Comparison of ENCODE assay signal across 9 mouse cellular contexts in genomic region chr5:35673086-35673485, GRCm38 (mm10). TPM values are rescaled to one million over a fixed set of nuclear protein-coding genes. Genes with fewer than 3 reads are reported as not detected.
A peak's percentile ranks its signal among the peaks of the same experiment; 100 is the strongest.
DNase-seq lines count a peak whose midpoint lies in the region; ATAC-seq and TF ChIP-seq lines count a peak whose summit lies in the region.
"Had no signal": no experiment of that assay in that cellular context is flagged by ENCODE, and none has a peak within 500 bp of the region (broad histone marks: within the 10 kb centered on the region; RNA-seq: fewer than 3 reads in every experiment).

No protein-coding gene starts in this region.

- peak overlapping the region; percentile 49 for H3K27ac ChIP-seq in midbrain, embryonic 10.5 days (replicated peaks)
- no peak overlapping the region for H3K27ac ChIP-seq in midbrain, embryonic 16.5 days (ENCODE audit: low read length)
- peak overlapping the region; percentile 79 for H3K27ac ChIP-seq in embryonic facial prominence, embryonic 10.5 days (replicated peaks)
- H3K27ac ChIP-seq in heart, postnatal 0 days (ENCODE audit: low read depth), result peak overlapping the region; percentile 72
- H3K27ac ChIP-seq in lung, embryonic 16.5 days (ENCODE audit: low read length), result peak overlapping the region; percentile 79
- H3K27ac ChIP-seq in stomach, embryonic 14.5 days (ENCODE audit: low read length), result peak overlapping the region; percentile 83
- H3K27ac ChIP-seq: liver, embryonic 15.5 days had no signal

- H3K36me3 ChIP-seq in midbrain, embryonic 10.5 days, result no peaks in the 10 kb centered on the region
- no peaks in the 10 kb centered on the region for H3K36me3 ChIP-seq in midbrain, embryonic 16.5 days (ENCODE audit: control insufficient read depth, insufficient read depth, low read length)
- no peaks in the 10 kb centered on the region for H3K36me3 ChIP-seq in embryonic facial prominence, embryonic 10.5 days (replicated peaks)
- H3K36me3 ChIP-seq in heart, postnatal 0 days (replicated peaks; ENCODE audit: control insufficient read depth, insufficient read depth, low read length), result no peaks in the 10 kb centered on the region
- no peaks in the 10 kb centered on the region for H3K36me3 ChIP-seq in lung, embryonic 16.5 days (ENCODE audit: control insufficient read depth, insufficient read depth, low read length)
- H3K36me3 ChIP-seq in stomach, embryonic 14.5 days (ENCODE audit: control insufficient read depth, insufficient read depth, low read length), result no peaks in the 10 kb centered on the region; the same call in 1 of the 2 replicates
- H3K36me3 ChIP-seq: liver, embryonic 15.5 days had no signal

- WGBS in midbrain, embryonic 10.5 days, result 79% methylated on average over 7 of the region's 7 CpGs
- 75% methylated on average over 7 of the region's 7 CpGs for WGBS in midbrain, embryonic 16.5 days
- 58% methylated on average over 7 of the region's 7 CpGs for WGBS in embryonic facial prominence, embryonic 10.5 days
- 39% methylated on average over 7 of the region's 7 CpGs for WGBS in heart, postnatal 0 days
- 29% methylated on average over 7 of the region's 7 CpGs for WGBS in lung, embryonic 16.5 days
- WGBS in stomach, embryonic 14.5 days, result 36% methylated on average over 7 of the region's 7 CpGs

- H3K27me3 ChIP-seq in midbrain, embryonic 10.5 days (ENCODE audit: low read depth, poor library complexity, severe bottlenecking), result peaks cover 20% of the 10 kb centered on the region
- peaks cover 9% of the 10 kb centered on the region; the same call in 1 of the 2 replicates for H3K27me3 ChIP-seq in midbrain, embryonic 16.5 days (ENCODE audit: control insufficient read depth, insufficient read depth, low read depth, low read length)
- H3K27me3 ChIP-seq in embryonic facial prominence, embryonic 10.5 days (replicated peaks; ENCODE audit: low read depth, poor library complexity, severe bottlenecking), result peaks cover 24% of the 10 kb centered on the region
- H3K27me3 ChIP-seq in heart, postnatal 0 days (ENCODE audit: control insufficient read depth, insufficient read depth, low read length), result peaks cover 11% of the 10 kb centered on the region
- H3K27me3 ChIP-seq in lung, embryonic 16.5 days (ENCODE audit: control insufficient read depth, insufficient read depth, low read depth, low read length), result no peaks in the 10 kb centered on the region; the same call in 1 of the 2 replicates
- H3K27me3 ChIP-seq in stomach, embryonic 14.5 days (ENCODE audit: control insufficient read depth, insufficient read depth, low read length), result no peaks in the 10 kb centered on the region

- TF ChIP-seq EP300 in heart, postnatal 0 days (IDR thresholded peaks at IDR 0.05; ENCODE audit: low read depth), result no peak

- DNase-seq in midbrain, embryonic 10.5 days (ENCODE audit: low spot score), result no peak
- DNase-seq in embryonic facial prominence, embryonic 10.5 days (ENCODE audit: low spot score), result no peak
- DNase-seq in heart, postnatal 0 days (ENCODE audit: low spot score), result peak; percentile 85
- DNase-seq in kidney, postnatal 36 days, result peak; percentile 89 to 90
- no peak for DNase-seq in thymus, postnatal 4 days

- peaks cover 38% of the 10 kb centered on the region for H3K4me1 ChIP-seq in midbrain, embryonic 10.5 days
- H3K4me1 ChIP-seq in midbrain, embryonic 16.5 days (ENCODE audit: control insufficient read depth, insufficient read depth, low read length), result peaks cover 2% of the 10 kb centered on the region; the same call in 1 of the 2 replicates
- peaks cover 66% of the 10 kb centered on the region for H3K4me1 ChIP-seq in embryonic facial prominence, embryonic 10.5 days
- peaks cover 39% of the 10 kb centered on the region for H3K4me1 ChIP-seq in heart, postnatal 0 days (ENCODE audit: control insufficient read depth, insufficient read depth)
- peaks cover 55% of the 10 kb centered on the region for H3K4me1 ChIP-seq in lung, embryonic 16.5 days (replicated peaks; ENCODE audit: control insufficient read depth, insufficient read depth, low read length)
- peaks cover 46% of the 10 kb centered on the region for H3K4me1 ChIP-seq in stomach, embryonic 14.5 days (ENCODE audit: control insufficient read depth, insufficient read depth, low read length)

- no peaks in the 10 kb centered on the region for H3K9me3 ChIP-seq in midbrain, embryonic 10.5 days (replicated peaks)
- no peaks in the 10 kb centered on the region for H3K9me3 ChIP-seq in midbrain, embryonic 16.5 days (replicated peaks; ENCODE audit: control insufficient read depth, low read length, poor library complexity, severe bottlenecking)
- H3K9me3 ChIP-seq in embryonic facial prominence, embryonic 10.5 days, result no peaks in the 10 kb centered on the region
- H3K9me3 ChIP-seq in heart, postnatal 0 days (replicated peaks; ENCODE audit: control insufficient read depth, low read length), result no peaks in the 10 kb centered on the region
- no peaks in the 10 kb centered on the region for H3K9me3 ChIP-seq in lung, embryonic 16.5 days (ENCODE audit: control insufficient read depth, low read length)
- H3K9me3 ChIP-seq in stomach, embryonic 14.5 days (ENCODE audit: control insufficient read depth, low read depth, low read length), result no peaks in the 10 kb centered on the region
- H3K9me3 ChIP-seq: liver, embryonic 15.5 days had no signal

- no peak overlapping the region for H3K4me2 ChIP-seq in midbrain, embryonic 16.5 days (ENCODE audit: low read length)
- no peak overlapping the region for H3K4me2 ChIP-seq in heart, postnatal 0 days (ENCODE audit: low read depth, low read length)
- H3K4me2 ChIP-seq in lung, embryonic 16.5 days (ENCODE audit: low read depth, low read length), result no peak overlapping the region
- no peak overlapping the region for H3K4me2 ChIP-seq in stomach, embryonic 14.5 days (replicated peaks; ENCODE audit: low read depth, low read length)
- H3K4me2 ChIP-seq: liver, embryonic 15.5 days had no signal

- no peak for TF ChIP-seq CTCF in heart, postnatal 0 days (IDR thresholded peaks at IDR 0.05; ENCODE audit: low read depth)

- ATAC-seq in midbrain, embryonic 16.5 days, result no peak
- ATAC-seq in heart, postnatal 0 days (ENCODE audit: insufficient read depth, low read depth), result peak; percentile 67
- ATAC-seq in lung, embryonic 16.5 days (ENCODE audit: low read depth), result peak; percentile 69
- ATAC-seq in stomach, embryonic 14.5 days (ENCODE audit: insufficient number of reproducible peaks, insufficient read depth, low FRiP score, low read depth), result peak; percentile 69

- H3K4me3 ChIP-seq in midbrain, embryonic 10.5 days, result no peak overlapping the region
- H3K4me3 ChIP-seq in midbrain, embryonic 16.5 days (ENCODE audit: low read depth, low read length), result no peak overlapping the region
- H3K4me3 ChIP-seq in embryonic facial prominence, embryonic 10.5 days, result no peak overlapping the region
- H3K4me3 ChIP-seq in heart, postnatal 0 days (ENCODE audit: low read depth, low read length), result no peak overlapping the region
- H3K4me3 ChIP-seq in lung, embryonic 16.5 days (ENCODE audit: low read length), result no peak overlapping the region
- H3K4me3 ChIP-seq in stomach, embryonic 14.5 days (ENCODE audit: low read depth, low read length), result no peak overlapping the region
- H3K4me3 ChIP-seq: liver, embryonic 15.5 days had no signal

- H3K9ac ChIP-seq in midbrain, embryonic 16.5 days (ENCODE audit: low read depth, low read length), result no peak overlapping the region
- no peak overlapping the region for H3K9ac ChIP-seq in heart, postnatal 0 days (replicated peaks; ENCODE audit: low read depth, low read length)
- 0 out of 2 replicates have a peak overlapping the region, but pooled peaks have one; percentile 8 for H3K9ac ChIP-seq in lung, embryonic 16.5 days (ENCODE audit: low read length)
- 0 out of 2 replicates have a peak overlapping the region, but pooled peaks have one; percentile 18 for H3K9ac ChIP-seq in stomach, embryonic 14.5 days (replicated peaks; ENCODE audit: low read depth, low read length)
- H3K9ac ChIP-seq: liver, embryonic 15.5 days had no signal

RNA-seq across cellular contexts. Expression of gene Htra3, which starts 6.5 kb away (rescaled TPM):
- 5.2 and 7.6 TPM in 2 replicates for polyA plus RNA-seq in midbrain, embryonic 10.5 days (2016; fragmentation: Nextera tagmentation; extraction: Ambion mirVana)
- 15.1 and 15.7 TPM in 2 replicates for polyA plus RNA-seq in midbrain, embryonic 16.5 days (2015; fragmentation: Nextera tagmentation; extraction: Ambion mirVana)
- polyA plus RNA-seq in embryonic facial prominence, embryonic 10.5 days (2016; fragmentation: Nextera tagmentation; extraction: Ambion mirVana), result 4.2 and 5.4 TPM in 2 replicates
- total RNA-seq in heart, postnatal 0 days (2014; rRNA removed; ENCODE audit: low replicate concordance), result 43.3 and 49.5 TPM in 2 replicates
- polyA plus RNA-seq in heart, postnatal 0 days (2015; fragmentation: Nextera tagmentation; extraction: Ambion mirVana), result 17.2 and 19.2 TPM in 2 replicates
- polyA plus RNA-seq in lung, embryonic 16.5 days (2015; fragmentation: Nextera tagmentation; extraction: Ambion mirVana), result 36.9 and 37.9 TPM in 2 replicates
- polyA plus RNA-seq in stomach, embryonic 14.5 days (2014; fragmentation: Nextera tagmentation; extraction: Ambion mirVana), result 52.2 and 54.7 TPM in 2 replicates

Comparison
In these comparisons a context has a peak if more than half of its experiments do, and no peak if none do; other contexts are left out.
1. DNase-seq: peak in heart, postnatal 0 days (single experiment) and kidney, postnatal 36 days (2 of 2); none in midbrain, embryonic 10.5 days (single experiment), embryonic facial prominence, embryonic 10.5 days (single experiment) and thymus, postnatal 4 days (single experiment).
2. H3K9ac ChIP-seq: peak in lung, embryonic 16.5 days (single experiment) and stomach, embryonic 14.5 days (single experiment); none in midbrain, embryonic 16.5 days (single experiment) and heart, postnatal 0 days (single experiment).